Mouse (Mus musculus) embryonic facial prominence, embryonic 11.5 days (tissue): ENCODE results near the gene Mapk7. TPM values are rescaled to one million over a fixed set of nuclear protein-coding genes. Genes with fewer than 3 reads are reported as not detected.

Experiments
- ATAC-seq: fragments of 200-750 bp; cut with Nextera tagmentation; replicated peaks from 2 replicates; pipeline ENCODE4 v1.8.0; 2017; ENCODE audit warnings: low read depth; ENCODE audit not compliant: insufficient number of reproducible peaks, low FRiP score, low TSS enrichment
- DNase-seq: peaks from one replicate; pipeline ENCODE4 v3.0.0-alpha.2; 2015; ENCODE audit warnings: low spot score
- H3K27ac ChIP-seq: fragments of 300-500 bp; sonication (generic); replicated peaks from 2 replicates; pipeline ENCODE4 v1.5.1; 2014; ENCODE audit warnings: mild to moderate bottlenecking, low read depth, low read length, control low read depth
- H3K27me3 ChIP-seq: fragments of 300-500 bp; sonication (generic); 2 replicates; pipeline ENCODE4 v1.6.1; 2014; ENCODE audit warnings: mild to moderate bottlenecking, low read length, moderate library complexity, mixed read lengths; ENCODE audit not compliant: control insufficient read depth, insufficient read depth
- H3K36me3 ChIP-seq: fragments of 300-500 bp; sonication (generic); replicated peaks from 2 replicates; pipeline ENCODE4 v1.6.1; 2014; ENCODE audit warnings: low read depth, mild to moderate bottlenecking, low read length, moderate library complexity, mixed read lengths; ENCODE audit not compliant: control insufficient read depth, insufficient read depth
- H3K4me1 ChIP-seq: fragments of 300-500 bp; sonication (generic); 2 replicates; pipeline ENCODE4 v1.6.1; 2014; ENCODE audit warnings: low read length, mixed read lengths; ENCODE audit not compliant: control insufficient read depth, insufficient read depth
- H3K4me2 ChIP-seq: fragments of 300-500 bp; sonication (generic); 2 replicates; pipeline ENCODE4 v1.6.1; 2014; ENCODE audit warnings: low read depth, mild to moderate bottlenecking, control low read depth, low read length, moderate library complexity
- H3K4me3 ChIP-seq: fragments of 300-500 bp; sonication (generic); 2 replicates; pipeline ENCODE4 v1.5.1; 2014; ENCODE audit warnings: low read depth, low read length, control low read depth
- H3K9ac ChIP-seq: fragments of 300-500 bp; sonication (generic); replicated peaks from 2 replicates; pipeline ENCODE4 v1.6.1; 2014; ENCODE audit warnings: mild to moderate bottlenecking, control low read depth, low read length
- H3K9me3 ChIP-seq: fragments of 300-500 bp; sonication (generic); replicated peaks from 2 replicates; pipeline ENCODE4 v1.6.1; 2016; ENCODE audit warnings: mild to moderate bottlenecking, low read length, inconsistent platforms, mixed read lengths; ENCODE audit not compliant: control insufficient read depth
- WGBS: fragments of 180-500 bp; shearing (Covaris S2); extraction: QIAGEN DNeasy Blood & Tissue Kit; methylation state at CpG from one replicate; pipeline ENCODE4 v1.1.7; 2014; 5-methylcytosine and 5-hydroxymethylcytosine counted together
- polyA plus RNA-seq: library from polyadenylated mRNA; unstranded; fragments of >200 nt; fragmentation: Nextera tagmentation; extraction: Ambion mirVana; gene quantifications from 2 replicates; pipeline ENCODE4 v1.2.1, GENCODE M21; 2014

The Mapk7 gene
- polyA plus RNA-seq, 1 experiment from 2014 or later: 52.3 TPM

GRCm38 (mm10) chr11:61498736-61499504, 4.7 kb upstream of the Mapk7 start:
- 67% methylated on average over 6 of the region's 6 CpGs for WGBS
- no peak overlapping the region for H3K27ac ChIP-seq
- H3K36me3 ChIP-seq: no peaks in the 10 kb centered on the region
- H3K9ac ChIP-seq: no peak overlapping the region
- H3K9me3 ChIP-seq: no peaks in the 10 kb centered on the region
- no peak for ATAC-seq
- H3K27me3 ChIP-seq: no peaks in the 10 kb centered on the region
- no peak for DNase-seq
- H3K4me1 ChIP-seq: no peaks in the 10 kb centered on the region
- H3K4me3 ChIP-seq: no peak overlapping the region
- H3K4me2 ChIP-seq: no peak overlapping the region

GRCm38 (mm10) chr11:61497490-61497889, 3.3 kb upstream of the Mapk7 start:
- Histone ChIP-seq H3K9ac (no peak overlapping the region), H3K27ac (no peak overlapping the region), H3K4me1 (no peaks in the 10 kb centered on the region), H3K27me3 (no peaks in the 10 kb centered on the region), H3K9me3 (no peaks in the 10 kb centered on the region), H3K36me3 (no peaks in the 10 kb centered on the region), H3K4me3 (no peak overlapping the region), H3K4me2 (no peak overlapping the region)
- ATAC-seq (no peak), DNase-seq (no peak)
- WGBS: 85% methylated on average over 1 of the region's 1 CpGs

- Histone ChIP-seq H3K27me3 (no peaks in the 10 kb centered on the region), H3K4me2 (no peak overlapping the region), H3K4me3 (no peak overlapping the region), H3K9me3 (no peaks in the 10 kb centered on the region), H3K27ac (no peak overlapping the region), H3K9ac (no peak overlapping the region), H3K36me3 (peaks cover 7% of the 10 kb centered on the region; the same call in 1 of the 2 replicates), H3K4me1 (no peaks in the 10 kb centered on the region)
- no peak for DNase-seq
- WGBS: 91% methylated on average over 2 of the region's 2 CpGs
- no peak for ATAC-seq
Observed at GRCm38 (mm10) chr11:61495528-61495927, 1.3 kb upstream of the Mapk7 start.

GRCm38 (mm10) chr11:61493525-61494128, 579 bp downstream of the Mapk7 start:
- DNase-seq (no peak), ATAC-seq (peak; percentile 37)
- Histone ChIP-seq H3K4me2 (peak overlapping the region; percentile 74), H3K9ac (peak overlapping the region; percentile 88), H3K27ac (peak overlapping the region; percentile 79), H3K27me3 (no peaks in the 10 kb centered on the region), H3K4me3 (peak overlapping the region; percentile 89), H3K4me1 (no peaks in the 10 kb centered on the region), H3K9me3 (no peaks in the 10 kb centered on the region), H3K36me3 (peaks cover 11% of the 10 kb centered on the region; the same call in 1 of the 2 replicates)
- 2% methylated on average over 46 of the region's 50 CpGs for WGBS

- peak overlapping the region; percentile 74 for H3K4me2 ChIP-seq
- H3K36me3 ChIP-seq: peaks cover 16% of the 10 kb centered on the region
- no peak for ATAC-seq
- WGBS: 79% methylated on average over 12 of the region's 12 CpGs
- H3K9ac ChIP-seq: peak overlapping the region; percentile 88
- no peaks in the 10 kb centered on the region for H3K27me3 ChIP-seq
- H3K4me1 ChIP-seq: no peaks in the 10 kb centered on the region
- H3K27ac ChIP-seq: peak overlapping the region; percentile 79; the same call in 1 of the 2 replicates
- no peaks in the 10 kb centered on the region for H3K9me3 ChIP-seq
- DNase-seq: no peak
- peak overlapping the region; percentile 89 for H3K4me3 ChIP-seq
Observed at GRCm38 (mm10) chr11:61492749-61493401, 1.3 kb downstream of the Mapk7 start.

GRCm38 (mm10) chr11:61490944-61491520, 3.2 kb downstream of the Mapk7 start:
- H3K36me3 ChIP-seq: peaks cover 16% of the 10 kb centered on the region
- no peaks in the 10 kb centered on the region for H3K4me1 ChIP-seq
- ATAC-seq: no peak
- DNase-seq: no peak
- no peak overlapping the region for H3K9ac ChIP-seq
- no peaks in the 10 kb centered on the region for H3K27me3 ChIP-seq
- H3K27ac ChIP-seq: no peak overlapping the region
- H3K9me3 ChIP-seq: no peaks in the 10 kb centered on the region
- no peak overlapping the region for H3K4me3 ChIP-seq
- no peak overlapping the region for H3K4me2 ChIP-seq
- 94% methylated on average over 22 of the region's 22 CpGs for WGBS

GRCm38 (mm10) chr11:61489874-61490273, 4.3 kb downstream of the Mapk7 start:
- Histone ChIP-seq H3K36me3 (peaks cover 16% of the 10 kb centered on the region), H3K27ac (no peak overlapping the region), H3K4me2 (no peak overlapping the region; the same call in 1 of the 2 replicates), H3K9me3 (no peaks in the 10 kb centered on the region), H3K4me3 (no peak overlapping the region), H3K4me1 (peaks cover 1% of the 10 kb centered on the region; the same call in 1 of the 2 replicates), H3K27me3 (no peaks in the 10 kb centered on the region), H3K9ac (no peak overlapping the region)
- no peak for ATAC-seq
- WGBS: 97% methylated on average over 8 of the region's 8 CpGs
- DNase-seq: no peak
